Mouse (Mus musculus) layer of hippocampus, adult 9-10 months (tissue): ENCODE results near the gene Sez6l.

ENCODE experiments used
- DNase-seq: peaks from one replicate; pipeline ENCODE4 v3.0.0; 2022; ENCODE audit warnings: low spot score

Gene Sez6l

GRCm38 (mm10) chr5:112384805-112385472 is 192.0 kb downstream of the Sez6l start:
- DNase-seq = no peak

DNA sequence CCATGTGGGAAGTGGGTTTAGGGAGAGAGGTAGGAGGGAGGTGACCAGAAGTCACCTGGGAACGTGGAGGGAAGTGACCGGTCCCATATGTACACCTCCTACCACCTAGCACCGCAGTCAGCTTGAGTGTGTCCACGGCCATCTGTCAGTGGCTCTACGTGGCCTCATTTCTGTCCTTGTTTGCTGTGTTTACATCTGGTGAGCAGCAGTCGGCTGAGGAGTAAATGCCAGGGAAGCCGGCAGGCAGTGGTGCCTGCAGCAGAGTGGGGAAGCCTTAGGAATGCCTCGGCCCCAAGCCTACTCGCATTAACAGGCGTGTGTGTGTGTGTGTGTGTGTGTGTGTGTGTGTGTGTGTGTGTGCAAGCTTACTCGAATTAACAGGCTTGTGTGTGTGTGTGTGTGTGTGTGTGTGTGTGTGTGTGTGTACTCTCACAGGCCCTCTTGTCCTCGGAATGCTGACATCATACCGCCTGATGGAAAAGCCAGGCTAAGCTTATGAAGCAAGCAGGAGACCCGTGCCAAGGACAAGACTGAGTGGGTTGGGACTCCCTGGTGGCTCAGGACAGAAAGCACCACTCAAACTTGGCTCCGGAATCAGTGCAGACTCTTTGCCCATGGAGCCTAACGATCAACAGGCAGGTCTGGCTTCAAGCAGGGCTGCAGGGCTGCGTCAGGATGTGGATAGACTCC is 194.2 kb downstream of the Sez6l start:
- DNase-seq = no peak

DNA sequence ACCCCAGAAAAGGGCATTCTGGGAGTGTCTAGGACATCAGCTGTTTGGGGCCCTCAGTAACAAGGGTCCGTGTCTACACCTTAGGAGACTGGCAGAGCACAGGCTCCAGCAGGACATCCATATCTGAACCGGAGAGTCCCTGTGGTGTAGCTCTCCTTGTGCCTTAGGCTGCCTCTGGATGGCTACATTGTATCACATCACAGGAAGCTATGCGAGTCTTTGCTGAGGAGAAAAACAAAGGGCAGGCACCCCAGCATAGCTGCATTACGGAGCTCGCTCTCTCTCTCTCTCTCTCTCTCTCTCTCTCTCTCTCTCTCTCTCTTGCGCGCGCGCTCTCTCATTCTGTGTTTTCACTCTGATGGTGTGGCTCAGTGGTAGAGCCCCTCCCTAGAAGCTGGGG is 194.9 kb downstream of the Sez6l start:
- no peak for DNase-seq

DNA sequence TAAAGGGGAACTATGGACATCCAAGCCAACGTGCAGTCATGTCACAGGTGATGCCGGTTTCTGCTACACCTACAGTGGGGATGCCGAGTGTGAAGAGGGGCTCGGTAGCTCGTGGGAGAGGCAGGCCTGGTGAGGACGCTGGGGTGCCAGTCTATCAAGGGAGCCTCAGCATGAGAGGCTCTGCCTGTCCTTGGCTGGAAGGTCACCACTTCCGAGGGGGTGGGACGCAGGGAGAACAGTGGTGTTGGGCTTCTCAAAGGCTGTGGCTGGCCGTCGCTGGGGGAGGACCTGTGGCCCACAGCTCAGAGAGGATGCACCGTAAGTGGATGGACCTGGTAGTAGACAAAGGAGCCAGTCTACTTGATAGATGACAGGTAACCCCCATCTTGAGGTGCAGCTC is 195.8 kb downstream of the Sez6l start:
- DNase-seq = no peak

GRCm38 (mm10) chr5:112378716-112379115 is 198.3 kb downstream of the Sez6l start:
- no peak for DNase-seq

DNA sequence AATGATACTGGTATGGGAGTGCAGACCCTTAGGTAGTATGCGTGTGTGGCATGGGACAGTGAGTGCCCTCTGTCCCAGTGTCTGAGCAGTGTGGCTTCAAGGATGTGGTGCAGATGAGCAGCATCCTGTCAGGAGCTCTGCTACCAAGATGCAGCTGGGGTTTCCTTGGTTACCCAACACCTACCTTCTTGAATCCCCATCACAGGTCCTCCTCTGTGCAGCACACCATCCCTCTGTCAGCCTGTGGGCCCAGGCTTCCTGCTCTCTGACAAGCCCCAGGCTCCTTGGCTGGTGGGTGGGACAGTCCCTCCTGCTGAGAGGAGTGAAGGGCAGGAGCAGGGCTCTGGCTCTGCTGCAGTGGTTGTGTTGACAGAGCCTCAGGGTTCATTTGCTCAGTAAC is 199.6 kb downstream of the Sez6l start:
- DNase-seq = no peak

GRCm38 (mm10) chr5:112376111-112376510 is 200.9 kb downstream of the Sez6l start:
- no peak for DNase-seq

DNA sequence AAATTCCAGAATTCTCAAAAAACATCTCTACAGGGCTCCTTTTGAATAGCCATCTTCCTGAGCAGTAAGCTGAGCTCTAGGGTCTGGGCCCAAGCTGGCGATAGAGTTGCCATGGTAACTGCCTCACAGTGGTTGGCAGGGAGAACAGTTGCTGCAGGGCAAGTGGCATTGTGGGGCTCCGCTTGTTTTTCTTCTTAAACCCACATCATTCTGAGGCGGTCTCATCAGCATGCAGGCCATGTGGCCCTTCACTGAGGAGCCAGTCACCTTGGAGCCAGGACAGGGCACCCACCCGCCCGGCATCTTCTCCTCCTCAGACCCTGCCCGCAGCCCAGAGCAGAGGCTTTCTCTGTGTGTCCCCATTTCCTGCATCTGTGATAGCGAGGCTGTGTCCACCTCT is 205.1 kb downstream of the Sez6l start:
- no peak for DNase-seq

GRCm38 (mm10) chr5:112370236-112370813 is 206.7 kb downstream of the Sez6l start:
- no peak for DNase-seq

GRCm38 (mm10) chr5:112369326-112369725 is 207.7 kb downstream of the Sez6l start:
- DNase-seq = no peak
